Mouse (Mus musculus): ENCODE results near the gene Metap1d.
A peak's percentile ranks its signal among the peaks of the same experiment; 100 is the strongest.

Metap1d gene

GRCm38 (mm10) chr2:71527323-71528013 is 74.4 kb downstream of the Metap1d start:
- DNase-seq (ENCODE audit: low read depth), result no peak

- DNase-seq (ENCODE audit: low read depth), result no peak
Observed at GRCm38 (mm10) chr2:71528014-71528713, 75.1 kb downstream of the Metap1d start, which contains the start of gene Dlx1. TSS of gene Dlx1 (plus strand) at chr2:71528113.

DNA sequence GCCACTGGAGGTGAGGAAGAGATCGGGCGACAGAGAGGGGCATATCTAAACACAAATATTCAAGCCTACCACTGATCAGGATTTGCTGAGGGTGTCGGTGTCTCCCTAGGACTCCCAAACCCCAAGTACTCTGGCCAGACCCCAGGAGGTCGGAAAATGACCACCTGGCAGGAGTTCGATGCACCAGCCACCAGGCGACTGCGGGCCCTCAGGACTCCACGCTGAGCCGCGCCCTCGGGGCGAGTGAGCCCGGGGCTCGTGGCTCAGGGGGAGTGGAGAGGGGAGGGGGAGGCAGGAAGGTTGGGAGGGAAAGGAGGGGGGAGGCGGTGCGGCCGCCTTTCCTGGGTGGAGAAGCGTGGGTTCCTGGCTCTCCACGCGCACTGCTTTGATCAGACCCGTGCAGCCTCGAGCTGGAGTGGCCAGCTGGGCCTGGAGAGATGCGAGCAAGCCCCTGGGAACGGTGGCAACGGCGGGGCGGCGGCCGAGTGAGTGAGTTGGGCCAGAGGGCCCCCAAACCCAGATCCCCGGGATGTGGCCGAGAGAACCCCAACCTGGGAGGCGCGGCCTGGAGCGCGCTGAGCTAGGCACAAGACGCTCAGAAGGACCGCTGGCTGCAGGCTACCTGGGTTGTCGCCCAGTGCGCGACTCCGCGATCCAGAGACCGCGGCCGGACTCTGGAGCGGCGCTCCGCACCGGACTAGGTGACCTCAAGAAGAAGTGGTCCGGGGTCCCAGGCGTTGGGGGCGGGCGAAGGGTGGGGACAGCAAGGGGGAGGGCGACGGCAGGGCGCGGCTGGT is 75.8 kb downstream of the Metap1d start:
- DNase-seq (ENCODE audit: low read depth), result no peak

GRCm38 (mm10) chr2:71529511-71530351 is 76.7 kb downstream of the Metap1d start:
- peak; percentile 59 for DNase-seq (ENCODE audit: low read depth)

DNA sequence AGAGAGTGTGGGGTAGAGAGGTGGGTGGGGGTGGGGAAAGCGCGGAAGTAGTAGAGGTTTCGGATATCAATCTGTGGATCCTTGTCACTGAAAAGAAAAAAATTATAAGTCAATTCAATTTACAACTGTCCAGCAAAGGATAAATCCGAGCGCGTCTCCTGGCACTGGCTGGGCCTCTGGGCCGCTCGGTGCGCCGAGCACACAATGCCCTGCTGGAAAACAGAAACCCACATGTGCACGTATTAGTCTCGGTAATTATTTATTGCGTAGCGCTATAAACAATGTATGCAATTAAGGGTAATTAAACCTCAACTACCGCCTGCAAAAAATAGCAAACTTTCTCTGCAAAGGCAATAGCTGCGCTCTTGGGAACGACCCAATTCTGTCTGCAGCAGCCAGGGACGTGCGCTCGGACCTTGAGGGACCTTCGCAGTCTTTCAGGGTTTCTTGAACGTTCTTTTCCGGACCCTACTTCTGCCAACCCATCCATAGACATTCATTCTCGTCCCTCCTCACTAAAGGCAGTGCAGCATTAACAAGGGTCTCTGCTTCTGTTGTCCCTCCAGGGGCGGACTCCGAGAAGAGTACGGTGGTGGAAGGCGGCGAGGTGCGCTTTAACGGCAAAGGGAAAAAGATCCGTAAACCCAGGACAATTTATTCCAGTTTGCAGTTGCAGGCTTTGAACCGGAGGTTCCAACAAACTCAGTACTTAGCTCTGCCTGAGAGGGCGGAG is 77.5 kb downstream of the Metap1d start:
- no peak for DNase-seq (ENCODE audit: low read depth)

- DNase-seq (ENCODE audit: low read depth), result no peak
Observed at GRCm38 (mm10) chr2:71531124-71531590, 78.1 kb downstream of the Metap1d start.

- DNase-seq (ENCODE audit: low read depth), result no peak
Observed at GRCm38 (mm10) chr2:71531990-71532970, 79.2 kb downstream of the Metap1d start.

DNA sequence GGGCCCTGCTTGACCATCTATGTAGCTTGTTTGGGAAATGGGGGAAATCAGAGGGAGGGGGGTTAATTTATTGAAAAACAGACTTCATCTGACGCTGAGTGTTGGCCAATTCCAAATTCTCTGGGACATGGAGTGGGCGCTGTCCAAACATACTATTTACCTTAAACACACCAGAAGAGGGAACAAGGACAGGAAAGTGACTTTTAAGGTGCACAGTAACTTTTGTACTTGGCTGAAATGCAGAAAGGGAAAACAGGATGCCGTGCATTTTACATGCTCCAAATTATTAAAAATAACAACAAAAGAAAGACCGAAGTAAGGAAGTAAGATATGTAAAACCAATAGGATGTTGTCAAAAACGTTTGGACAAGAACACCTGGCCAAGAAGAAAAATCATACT is 80.0 kb downstream of the Metap1d start:
- DNase-seq (ENCODE audit: low read depth), result no peak

DNA sequence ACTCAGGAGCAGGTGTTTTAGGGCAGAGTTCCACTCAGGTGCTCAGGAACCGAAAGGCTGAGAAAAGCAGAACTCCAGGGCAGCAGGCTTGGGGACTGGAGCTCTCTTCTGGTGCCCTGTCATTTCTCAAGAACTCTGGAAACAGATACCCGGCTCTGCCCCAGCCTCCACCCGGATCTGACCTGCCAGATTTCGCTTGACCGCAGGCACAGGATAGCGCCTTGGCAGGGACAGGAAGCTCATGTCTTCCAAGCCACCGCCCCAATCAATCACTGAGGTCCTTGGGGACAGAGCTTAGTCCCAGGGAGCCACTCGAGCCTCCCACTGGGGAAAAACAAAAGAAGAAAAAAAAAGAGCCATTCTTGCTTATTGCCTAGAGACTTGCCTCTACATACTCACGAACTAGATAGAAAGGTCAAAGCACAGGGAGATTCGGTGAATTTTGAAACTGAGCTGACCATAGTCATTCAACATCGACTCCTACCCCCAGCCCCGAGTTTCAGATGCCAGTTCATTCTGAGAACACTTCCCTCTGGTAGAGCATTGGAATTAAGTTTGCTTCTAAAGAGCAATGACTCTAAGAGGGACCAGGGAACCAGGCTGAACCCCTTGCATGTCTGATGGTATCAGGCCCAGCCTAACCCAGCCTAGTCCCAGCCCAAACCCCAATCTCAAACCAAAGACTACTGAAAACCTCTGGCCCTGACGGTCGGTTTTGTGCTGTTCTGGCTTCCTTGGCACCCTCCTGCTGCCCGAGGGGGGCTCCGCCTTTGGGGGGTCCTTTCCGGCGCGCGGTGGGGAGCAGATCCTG is 81.4 kb downstream of the Metap1d start:
- DNase-seq (ENCODE audit: low read depth), result no peak

GRCm38 (mm10) chr2:71540611-71541417 is 87.7 kb downstream of the Metap1d start:
- no peak for DNase-seq (ENCODE audit: low read depth)

DNA sequence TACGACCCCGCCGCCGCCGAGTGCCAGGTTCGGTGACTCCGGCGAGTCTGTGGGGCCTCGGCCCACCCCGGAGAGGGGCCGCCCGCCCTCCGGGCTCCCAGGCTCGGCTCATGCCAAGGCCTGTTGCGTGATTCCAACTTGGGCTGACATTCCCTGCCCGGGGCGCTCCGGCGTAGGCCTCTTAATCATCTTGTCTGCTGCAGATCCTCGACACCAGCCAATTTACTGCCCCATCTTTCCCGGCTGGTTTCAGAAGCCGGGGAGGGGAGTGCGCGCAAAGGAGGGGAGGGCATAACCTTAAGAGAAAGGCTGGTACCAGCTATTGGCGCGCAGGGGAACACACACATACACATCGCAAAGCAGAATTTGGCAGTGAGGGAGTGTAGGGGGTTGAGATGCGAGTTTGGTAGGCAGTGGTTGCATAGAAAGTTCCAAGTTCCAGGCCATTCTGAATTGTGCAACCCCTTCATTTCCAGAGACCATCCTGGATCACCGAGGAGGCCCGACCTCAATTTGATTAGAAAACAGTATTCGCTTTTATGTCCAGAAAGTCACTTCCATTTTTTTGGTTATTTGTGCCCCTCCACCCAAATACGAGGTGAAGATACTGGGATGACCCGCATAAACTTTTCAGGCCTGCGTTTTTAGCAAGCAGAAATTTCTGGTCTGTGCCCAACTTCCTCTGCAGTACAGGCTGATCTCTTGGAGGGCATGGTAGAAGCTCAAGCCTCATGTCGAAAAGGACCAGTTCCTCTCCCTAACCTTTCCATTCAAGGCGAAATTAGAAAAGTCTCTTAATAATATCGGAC is 88.5 kb downstream of the Metap1d start:
- no peak for DNase-seq (ENCODE audit: low read depth)

GRCm38 (mm10) chr2:71542227-71542815 is 89.2 kb downstream of the Metap1d start:
- DNase-seq (ENCODE audit: low read depth), result no peak

DNA sequence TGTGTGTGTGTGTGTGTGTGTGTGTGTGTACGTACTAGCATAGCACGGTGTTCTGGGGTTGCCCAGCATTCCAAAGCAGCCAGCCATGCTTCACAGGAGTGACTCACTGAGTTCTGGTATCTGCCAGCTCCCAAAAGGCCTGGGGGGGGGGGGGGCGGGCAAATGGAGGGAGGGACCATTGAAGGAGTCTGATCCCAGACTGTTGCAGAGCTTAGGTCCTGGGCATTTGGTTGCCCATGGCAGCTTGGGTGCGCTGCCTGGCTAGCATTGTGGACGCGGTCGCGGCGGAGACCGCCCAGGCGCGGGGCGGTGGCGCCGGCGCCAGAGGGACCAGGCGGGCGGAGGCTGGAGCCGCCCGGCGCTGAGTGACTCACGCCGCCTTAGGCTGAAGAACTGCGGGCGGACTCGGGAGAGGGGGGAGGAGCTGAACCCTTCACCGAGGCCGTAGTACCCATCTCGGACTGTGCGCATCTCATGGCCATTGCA is 89.8 kb downstream of the Metap1d start:
- DNase-seq (ENCODE audit: low read depth), result no peak

DNA sequence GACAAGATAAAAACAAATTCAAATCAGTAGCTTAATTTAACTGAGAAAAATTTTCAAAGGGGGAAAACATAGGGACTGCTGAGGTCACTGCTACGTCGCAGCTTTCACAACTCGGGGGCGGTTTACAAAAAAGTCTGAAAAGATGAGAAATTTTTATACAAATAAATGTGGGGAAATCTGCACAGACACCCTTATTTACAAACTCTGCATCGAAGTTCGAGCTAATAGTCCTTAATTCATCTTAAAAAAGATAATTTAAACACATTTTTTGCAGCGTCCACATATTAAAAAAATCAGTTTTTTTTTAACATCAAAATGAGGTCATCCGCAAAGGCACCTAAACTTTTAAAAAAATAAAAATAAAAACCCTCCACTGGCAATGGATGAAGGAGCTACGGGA is 90.5 kb downstream of the Metap1d start:
- DNase-seq (ENCODE audit: low read depth), result no peak

GRCm38 (mm10) chr2:71543948-71544347 is 90.9 kb downstream of the Metap1d start:
- DNase-seq (ENCODE audit: low read depth), result no peak

DNA sequence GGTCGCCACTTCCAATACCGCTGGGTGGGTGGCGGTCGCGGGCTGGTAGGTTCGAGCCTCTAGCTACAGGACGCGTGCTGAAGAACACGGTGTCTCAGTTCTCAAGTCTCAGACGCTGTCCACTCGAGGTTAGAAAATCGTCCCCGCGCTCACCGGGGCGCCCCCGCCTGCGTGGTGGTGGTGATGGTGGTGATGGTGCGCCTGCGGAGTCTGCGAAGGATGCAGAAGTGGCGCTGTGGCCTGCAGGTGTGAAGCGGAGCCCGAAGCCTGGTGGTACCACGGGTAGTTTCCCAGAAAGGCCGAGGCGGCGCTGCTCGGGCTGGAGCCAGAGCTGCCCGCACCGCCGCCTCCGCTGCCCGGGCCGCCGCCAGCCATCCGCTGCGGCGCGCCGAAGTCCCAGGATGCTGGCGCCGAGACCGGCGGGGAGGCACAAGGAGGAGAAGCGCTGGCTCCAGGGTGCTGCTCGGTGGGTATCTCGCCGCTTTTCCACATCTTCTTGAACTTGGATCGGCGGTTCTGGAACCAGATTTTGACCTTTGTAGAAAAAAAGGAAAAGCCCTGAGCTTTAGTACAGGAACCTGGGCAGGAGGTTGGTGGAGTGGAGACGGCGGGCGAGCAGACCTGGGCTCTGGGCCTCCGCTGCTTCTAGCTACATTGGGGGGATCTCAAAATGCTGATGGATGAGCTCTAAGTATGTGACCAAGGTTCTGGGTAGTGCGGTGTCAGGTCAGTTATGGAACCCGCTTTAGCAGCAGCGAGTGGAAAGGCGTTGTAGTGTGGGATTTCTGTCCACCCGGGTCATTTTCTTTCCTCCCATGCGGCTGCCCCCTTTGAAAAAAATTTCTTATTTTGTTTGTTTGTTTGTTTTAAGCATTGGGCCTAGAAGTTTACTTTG is 91.6 kb downstream of the Metap1d start:
- DNase-seq (ENCODE audit: low read depth), result no peak

Data from c-Kit-positive CD71-positive TER-119-negative erythroid progenitor cells, embryonic 14.5 days (primary cell).